Mouse (Mus musculus) heart, postnatal 0 days (tissue): Measurements from ENCODE around the gene Arhgef28. TPM values are rescaled to one million over a fixed set of nuclear protein-coding genes. Genes with fewer than 3 reads are reported as not detected.

ENCODE experiments used
- ATAC-seq: fragments of 200-750 bp; cut with Nextera tagmentation; 2 replicates; pipeline ENCODE4 v1.8.0; 2017; ENCODE audit warnings: low read depth, moderate number of reproducible peaks, moderate library complexity; ENCODE audit not compliant: insufficient read depth
- DNase-seq: peaks from one replicate; pipeline ENCODE4 v3.0.0-alpha.2; 2016; ENCODE audit warnings: low spot score
- H3K27ac ChIP-seq: fragments of 300-500 bp; sonication (generic); 2 replicates; pipeline ENCODE4 v1.5.1; 2014; ENCODE audit warnings: low read depth, mild to moderate bottlenecking
- H3K27me3 ChIP-seq: fragments of 300-500 bp; sonication (generic); 2 replicates; pipeline ENCODE4 v1.6.1; 2014; ENCODE audit warnings: low read length, mixed read lengths; ENCODE audit not compliant: control insufficient read depth, insufficient read depth
- H3K36me3 ChIP-seq: fragments of 300-500 bp; sonication (generic); replicated peaks from 2 replicates; pipeline ENCODE4 v1.6.1; 2014; ENCODE audit warnings: low read length, mixed read lengths; ENCODE audit not compliant: control insufficient read depth, insufficient read depth
- H3K4me1 ChIP-seq: fragments of 300-500 bp; sonication (generic); 2 replicates; pipeline ENCODE4 v1.6.1; 2014; ENCODE audit warnings: antibody characterized with exemption; ENCODE audit not compliant: control insufficient read depth, insufficient read depth
- H3K4me2 ChIP-seq: fragments of 300-500 bp; sonication (generic); 2 replicates; pipeline ENCODE4 v1.6.1; 2014; ENCODE audit warnings: low read depth, mild to moderate bottlenecking, low read length, moderate library complexity
- H3K4me3 ChIP-seq: fragments of 300-500 bp; sonication (generic); 2 replicates; pipeline ENCODE4 v1.5.1; 2014; ENCODE audit warnings: low read depth, low read length
- H3K9ac ChIP-seq: fragments of 300-500 bp; sonication (generic); replicated peaks from 2 replicates; pipeline ENCODE4 v1.6.1; 2014; ENCODE audit warnings: low read depth, low read length, mixed read lengths
- H3K9me3 ChIP-seq: fragments of 300-500 bp; sonication (generic); replicated peaks from 2 replicates; pipeline ENCODE4 v1.6.1; 2016; ENCODE audit warnings: low read length; ENCODE audit not compliant: control insufficient read depth
- CTCF ChIP-seq: IDR thresholded peaks from 2 replicates; pipeline ENCODE4 v1.5.1; 2016; ENCODE audit warnings: antibody characterized with exemption, control low read depth, low read depth
- EP300 ChIP-seq: IDR thresholded peaks from 2 replicates; pipeline ENCODE4 v1.6.1; 2016; ENCODE audit warnings: antibody characterized with exemption, low read depth
- WGBS: fragments of 180-500 bp; shearing (Covaris S2); extraction: QIAGEN DNeasy Blood & Tissue Kit; methylation state at CpG from one replicate; pipeline ENCODE4 v1.1.7; 2014; 5-methylcytosine and 5-hydroxymethylcytosine counted together
- polyA plus RNA-seq: library from polyadenylated mRNA; unstranded; fragments of >200 nt; fragmentation: Nextera tagmentation; extraction: Ambion mirVana; gene quantifications from 2 replicates; pipeline ENCODE4 v1.2.1, GENCODE M21; 2015
- total RNA-seq: library from RNA; depleted of rRNA; stranded (reverse); fragments of >200 nt; gene quantifications from 2 replicates; pipeline ENCODE4 v1.2.3, GENCODE M21; 2014; ENCODE audit warnings: low replicate concordance

Gene Arhgef28
- total and polyA plus RNA-seq, 2 experiments from 2014 or later: 6.9 to 10.5 TPM

DNA sequence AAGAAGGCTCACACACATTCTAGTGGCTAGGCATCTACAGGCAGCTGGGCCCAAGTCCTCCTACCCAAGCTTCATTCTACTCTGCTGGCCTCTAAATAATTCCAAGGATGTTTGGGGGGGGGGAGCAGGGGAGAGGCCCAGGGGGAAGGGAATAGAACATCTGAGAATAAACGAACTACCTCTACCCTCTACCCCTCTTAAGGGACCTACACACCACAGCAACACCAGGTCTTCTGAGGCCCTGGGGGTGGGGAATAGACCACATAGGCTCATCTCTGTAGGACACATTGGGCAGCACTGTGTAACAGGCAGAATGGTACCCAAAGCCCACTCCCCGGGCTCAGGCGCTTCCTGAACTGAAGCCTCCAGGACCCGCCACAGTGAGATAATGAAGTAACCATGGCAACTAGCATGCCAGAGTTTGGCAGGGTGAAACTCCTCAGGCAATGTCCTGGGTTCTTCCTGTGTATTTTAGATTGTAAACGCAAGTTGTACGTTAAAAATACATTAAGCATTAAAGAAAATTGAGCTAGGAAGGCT is 177.5 kb downstream of the Arhgef28 start:
- no peak for ATAC-seq

DNA sequence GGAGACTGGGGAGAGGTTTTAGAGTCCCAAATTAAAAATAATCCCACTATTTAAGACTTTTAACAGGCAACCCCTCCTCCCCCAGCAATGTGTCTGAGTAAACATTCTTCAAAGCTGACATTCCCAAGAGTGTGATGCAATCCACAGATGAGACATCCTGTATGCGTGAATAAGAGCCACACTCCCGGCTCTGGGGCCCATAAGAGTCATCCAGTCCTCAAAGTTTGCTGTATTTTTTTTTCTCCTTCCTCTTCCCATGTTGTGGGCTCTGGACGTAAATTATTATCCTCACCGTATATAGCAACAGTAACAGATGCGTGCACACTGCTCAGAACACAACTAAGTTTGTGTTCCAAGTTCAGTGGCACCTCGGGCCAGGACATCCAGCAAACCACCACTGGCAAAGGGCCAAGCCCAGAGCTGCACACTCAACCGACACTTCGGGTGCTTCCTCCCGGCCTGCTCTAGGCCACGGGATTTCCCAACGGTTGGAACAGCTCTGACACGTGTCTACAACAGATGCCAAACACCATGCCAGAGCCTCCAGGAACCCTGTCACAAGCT is 178.5 kb downstream of the Arhgef28 start:
- DNase-seq (peak; percentile 47), ATAC-seq (peak; percentile 78)
- Histone ChIP-seq H3K4me1 (peaks cover 12% of the 10 kb centered on the region), H3K9me3 (no peaks in the 10 kb centered on the region), H3K27ac (peak overlapping the region; percentile 71), H3K9ac (no peak overlapping the region), H3K4me3 (no peak overlapping the region), H3K36me3 (no peaks in the 10 kb centered on the region), H3K27me3 (no peaks in the 10 kb centered on the region), H3K4me2 (no peak overlapping the region)
- WGBS: 31% methylated on average over 12 of the region's 12 CpGs
- TF ChIP-seq CTCF: no peak
- TF ChIP-seq EP300: no peak

More for the DNA sequence above, 177.5 kb downstream of the Arhgef28 start:
- H3K4me2 ChIP-seq: no peak overlapping the region
- H3K27me3 ChIP-seq: no peaks in the 10 kb centered on the region
- H3K36me3 ChIP-seq: no peaks in the 10 kb centered on the region
- H3K4me1 ChIP-seq: peaks cover 12% of the 10 kb centered on the region
- no peak overlapping the region for H3K9ac ChIP-seq
- no peak overlapping the region for H3K4me3 ChIP-seq
- 52% methylated on average over 6 of the region's 6 CpGs for WGBS
- no peak for TF ChIP-seq EP300
- TF ChIP-seq CTCF: no peak
- no peak for DNase-seq
- H3K27ac ChIP-seq: no peak overlapping the region
- H3K9me3 ChIP-seq: no peaks in the 10 kb centered on the region

DNA sequence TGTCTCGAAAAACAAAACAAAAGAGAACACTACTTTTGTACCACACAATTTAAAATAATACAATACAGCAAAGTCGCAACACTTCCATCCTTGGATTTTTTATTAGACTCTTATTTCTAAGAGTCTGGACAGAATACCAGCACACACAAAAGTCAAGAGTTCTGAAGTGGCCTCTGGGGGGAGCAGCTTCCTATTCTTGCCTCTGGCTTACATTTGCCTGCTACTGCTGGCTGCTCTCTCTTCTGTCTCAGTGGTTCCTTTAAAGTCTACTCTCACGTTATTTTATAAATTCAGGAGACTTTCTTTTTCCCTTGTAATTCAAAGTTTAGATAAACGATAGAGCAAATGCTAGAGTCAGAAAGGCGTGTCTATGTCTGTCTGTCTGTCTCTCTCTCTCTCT is 179.1 kb downstream of the Arhgef28 start:
- Histone ChIP-seq H3K36me3 (no peaks in the 10 kb centered on the region), H3K4me3 (no peak overlapping the region), H3K27ac (peak overlapping the region; percentile 71), H3K9ac (no peak overlapping the region), H3K9me3 (no peaks in the 10 kb centered on the region), H3K4me2 (no peak overlapping the region), H3K4me1 (peaks cover 12% of the 10 kb centered on the region), H3K27me3 (no peaks in the 10 kb centered on the region)
- DNase-seq: peak; percentile 43
- 67% methylated on average over 5 of the region's 5 CpGs for WGBS
- TF ChIP-seq EP300 (no peak), CTCF (peak; percentile 27)
- ATAC-seq: no peak

DNA sequence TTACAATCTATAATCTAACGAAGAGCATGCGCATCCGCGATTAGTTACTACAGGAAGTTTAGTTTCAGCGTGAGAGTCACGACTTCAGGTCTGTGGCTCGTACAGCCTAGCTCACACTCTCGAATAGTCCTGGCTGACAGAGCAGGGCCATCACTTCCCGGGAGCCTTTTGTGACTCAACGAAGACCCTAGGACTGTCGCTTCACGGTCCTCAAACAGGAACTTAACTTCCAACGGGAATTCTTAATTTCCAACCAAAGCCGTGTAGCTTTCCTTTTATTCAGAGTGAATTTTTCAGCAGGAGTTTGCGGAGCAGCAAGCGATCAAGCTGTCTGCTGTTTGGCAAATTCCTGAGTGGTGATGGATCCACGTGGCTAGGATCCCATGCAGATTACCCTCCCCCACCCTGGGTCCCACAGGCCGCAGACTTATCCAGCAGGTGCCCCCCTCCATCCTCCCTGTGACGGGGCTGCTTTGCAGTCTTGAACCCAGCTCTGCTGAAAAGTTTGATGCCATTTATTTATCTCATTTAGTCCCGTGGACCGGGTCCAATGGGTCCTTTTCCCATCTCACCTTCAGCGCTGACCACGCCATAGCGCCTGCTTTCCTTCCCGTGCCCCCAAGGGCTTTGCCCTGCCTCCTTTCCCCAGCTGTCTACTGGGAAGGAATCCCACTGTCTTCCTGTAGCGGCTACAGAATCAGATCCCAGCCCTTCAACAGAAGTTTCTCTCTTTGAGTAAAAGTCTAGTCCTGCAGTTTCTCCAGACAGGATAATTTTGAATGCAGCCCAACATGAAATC is 180.3 kb downstream of the Arhgef28 start:
- H3K27ac ChIP-seq: no peak overlapping the region
- 64% methylated on average over 26 of the region's 26 CpGs for WGBS
- H3K27me3 ChIP-seq: no peaks in the 10 kb centered on the region
- peak overlapping the region; percentile 21; the same call in 1 of the 2 replicates for H3K4me2 ChIP-seq
- peaks cover 12% of the 10 kb centered on the region for H3K4me1 ChIP-seq
- no peak for DNase-seq
- H3K4me3 ChIP-seq: no peak overlapping the region
- H3K36me3 ChIP-seq: no peaks in the 10 kb centered on the region
- H3K9ac ChIP-seq: no peak overlapping the region
- no peak for TF ChIP-seq EP300
- TF ChIP-seq CTCF: no peak
- ATAC-seq: no peak
- no peaks in the 10 kb centered on the region for H3K9me3 ChIP-seq

DNA sequence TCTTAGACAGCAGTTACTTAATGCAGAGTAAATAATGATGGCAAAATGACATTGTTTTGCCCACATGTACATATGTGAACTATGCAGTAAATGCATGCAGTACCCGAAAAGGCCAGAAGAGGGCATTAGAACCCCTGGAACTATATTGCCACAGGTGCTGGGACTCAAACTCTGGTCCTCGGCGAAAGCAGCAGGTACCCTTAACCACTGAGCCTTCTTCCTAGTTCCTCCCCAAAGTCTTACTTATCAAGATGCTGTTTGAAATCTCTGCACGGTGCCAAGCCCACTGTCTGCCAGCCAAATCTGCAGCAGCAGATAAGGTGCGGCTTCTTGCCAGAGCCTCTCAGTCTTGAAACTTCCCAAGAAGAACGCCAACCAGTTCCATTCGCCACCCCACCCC is 181.1 kb downstream of the Arhgef28 start:
- TF ChIP-seq EP300 (no peak), CTCF (peak; percentile 33)
- peaks cover 12% of the 10 kb centered on the region for H3K4me1 ChIP-seq
- H3K9me3 ChIP-seq: no peaks in the 10 kb centered on the region
- H3K36me3 ChIP-seq: no peaks in the 10 kb centered on the region
- no peak overlapping the region for H3K27ac ChIP-seq
- no peak for DNase-seq
- no peaks in the 10 kb centered on the region for H3K27me3 ChIP-seq
- 71% methylated on average over 7 of the region's 7 CpGs for WGBS
- H3K4me3 ChIP-seq: no peak overlapping the region
- H3K9ac ChIP-seq: no peak overlapping the region
- ATAC-seq: no peak
- peak overlapping the region; percentile 21; the same call in 1 of the 2 replicates for H3K4me2 ChIP-seq
